Mouse (Mus musculus) MEL (cell line): ENCODE data around the gene Gm13889.

Experiments used
- CTCF ChIP-seq, 3 experiments: IDR thresholded peaks in 2 of 3; conservative IDR thresholded peaks in 1 of 3; 2 replicates each; pipeline ENCODE4 v1.5.1; 2011 to 2012; ENCODE audit warnings: low read length in 3 of 3, low read depth in 2 of 3, mild to moderate bottlenecking in 2 of 3, improper control_type of control experiment in 1 of 3, inconsistent platforms in 1 of 3, mixed read lengths in 1 of 3, moderate library complexity in 1 of 3; ENCODE audit not compliant: control insufficient read depth in 1 of 3, insufficient read depth in 1 of 3, poor library complexity in 1 of 3, severe bottlenecking in 1 of 3
- E2F4 ChIP-seq: IDR thresholded peaks from 2 replicates; pipeline ENCODE4 v1.6.1; 2011; ENCODE audit warnings: low read depth, low read length, improper control_type of control experiment, borderline replicate concordance
- ELF1 ChIP-seq: IDR thresholded peaks from 2 replicates; pipeline ENCODE4 v1.6.1; 2014; ENCODE audit warnings: low read depth, mild to moderate bottlenecking, inconsistent platforms, low read length, improper control_type of control experiment, moderate library complexity
- EP300 ChIP-seq, 2 experiments: IDR thresholded peaks; 2 replicates each; pipeline ENCODE4 v1.6.1; 2011; ENCODE audit warnings: improper control_type of control experiment in 2 of 2, low read length in 2 of 2, low read depth in 1 of 2, mild to moderate bottlenecking in 1 of 2
- GATA1 ChIP-seq: IDR thresholded peaks from 2 replicates; pipeline ENCODE4 v1.6.1; 2011; ENCODE audit warnings: low read depth, low read length, improper control_type of control experiment
- MXI1 ChIP-seq: IDR thresholded peaks from 2 replicates; pipeline ENCODE4 v1.6.1; 2011; ENCODE audit warnings: mild to moderate bottlenecking, low read depth, low read length, improper control_type of control experiment
- MYC ChIP-seq: IDR thresholded peaks from 2 replicates; pipeline ENCODE4 v1.6.1; 2011; ENCODE audit warnings: low read depth, mild to moderate bottlenecking, low read length, improper control_type of control experiment, moderate library complexity
- NELFE ChIP-seq: IDR thresholded peaks from 2 replicates; pipeline ENCODE4 v1.6.1; 2011; ENCODE audit warnings: low read depth, low read length, improper control_type of control experiment
- POLR2A ChIP-seq, 2 experiments: IDR thresholded peaks; 2 replicates each; pipeline ENCODE4 v1.6.1; 2011 to 2012; ENCODE audit warnings: low read length in 2 of 2, mild to moderate bottlenecking in 2 of 2, control low read depth in 1 of 2, improper control_type of control experiment in 1 of 2, low read depth in 1 of 2, moderate library complexity in 1 of 2; ENCODE audit not compliant: control insufficient read depth in 1 of 2, insufficient read depth in 1 of 2, poor library complexity in 1 of 2
- USF2 ChIP-seq, 2 experiments: IDR thresholded peaks; 2 replicates each; pipeline ENCODE4 v1.6.1; 2011 to 2012; ENCODE audit warnings: improper control_type of control experiment in 2 of 2, low read length in 2 of 2, borderline replicate concordance in 1 of 2, inconsistent platforms in 1 of 2, low read depth in 1 of 2, mild to moderate bottlenecking in 1 of 2; ENCODE audit not compliant: insufficient read depth in 1 of 2
- ZC3H11A ChIP-seq: IDR thresholded peaks from 2 replicates; pipeline ENCODE4 v1.6.1; 2012; ENCODE audit warnings: low read depth, mild to moderate bottlenecking, inconsistent platforms, low read length, improper control_type of control experiment

DNA sequence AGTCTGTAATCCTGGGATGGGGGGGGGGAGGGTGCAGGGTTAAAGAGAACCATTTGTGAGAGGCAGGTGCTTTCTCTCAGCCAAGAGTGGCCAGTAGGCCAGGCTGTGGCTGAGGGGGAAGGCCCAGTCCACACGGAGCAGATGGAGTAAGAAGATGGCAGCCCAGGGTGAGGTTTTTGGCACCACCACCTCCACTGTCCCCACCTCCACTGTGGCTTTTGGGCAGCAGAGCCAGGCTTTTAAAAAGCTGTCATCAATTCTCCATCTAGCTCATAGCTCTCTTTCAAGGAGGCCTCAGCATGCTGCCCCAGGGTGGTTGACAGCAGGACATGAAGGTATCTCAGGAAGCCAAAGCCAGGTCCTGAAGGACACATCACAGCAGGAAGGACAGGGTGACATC is 6.8 kb upstream of the Gm13889 start:
- TF ChIP-seq POLR2A (IDR thresholded peaks at IDR 0.05; ENCODE audit: control insufficient read depth in 1 of 2, insufficient read depth in 1 of 2, low read depth in 1 of 2, low read length in 2 of 2, poor library complexity in 1 of 2) (no peak), ELF1 (no peak), ZC3H11A (no peak), MYC (no peak), CTCF (IDR thresholded peaks at IDR 0.05 in 2 of 3, conservative IDR thresholded peaks at IDR 0.05 in 1 of 3; ENCODE audit: control insufficient read depth in 1 of 3, insufficient read depth in 1 of 3, low read depth in 2 of 3, low read length in 3 of 3, poor library complexity in 1 of 3, severe bottlenecking in 1 of 3) (no peak), NELFE (no peak), USF2 (IDR thresholded peaks at IDR 0.05; ENCODE audit: borderline replicate concordance in 1 of 2, insufficient read depth in 1 of 2, low read depth in 1 of 2, low read length in 2 of 2) (no peak), MXI1 (no peak), GATA1 (no peak), EP300 (IDR thresholded peaks at IDR 0.05; ENCODE audit: low read depth in 1 of 2, low read length in 2 of 2) (no peak), E2F4 (no peak)
